Mouse (Mus musculus) embryonic facial prominence, embryonic 11.5 days (tissue): ENCODE data around the gene Dennd1b. TPM values are rescaled to one million over a fixed set of nuclear protein-coding genes. Genes with fewer than 3 reads are reported as not detected.
A peak's percentile ranks its signal among the peaks of the same experiment; 100 is the strongest.

Experiments
- ATAC-seq: fragments of 200-750 bp; cut with Nextera tagmentation; replicated peaks from 2 replicates; pipeline ENCODE4 v1.8.0; 2017; ENCODE audit warnings: low read depth; ENCODE audit not compliant: insufficient number of reproducible peaks, low FRiP score, low TSS enrichment
- DNase-seq: peaks from one replicate; pipeline ENCODE4 v3.0.0-alpha.2; 2015; ENCODE audit warnings: low spot score
- H3K27ac ChIP-seq: fragments of 300-500 bp; sonication (generic); replicated peaks from 2 replicates; pipeline ENCODE4 v1.5.1; 2014; ENCODE audit warnings: mild to moderate bottlenecking, low read depth, low read length, control low read depth
- H3K27me3 ChIP-seq: fragments of 300-500 bp; sonication (generic); 2 replicates; pipeline ENCODE4 v1.6.1; 2014; ENCODE audit warnings: mild to moderate bottlenecking, low read length, moderate library complexity, mixed read lengths; ENCODE audit not compliant: control insufficient read depth, insufficient read depth
- H3K36me3 ChIP-seq: fragments of 300-500 bp; sonication (generic); replicated peaks from 2 replicates; pipeline ENCODE4 v1.6.1; 2014; ENCODE audit warnings: low read depth, mild to moderate bottlenecking, low read length, moderate library complexity, mixed read lengths; ENCODE audit not compliant: control insufficient read depth, insufficient read depth
- H3K4me1 ChIP-seq: fragments of 300-500 bp; sonication (generic); 2 replicates; pipeline ENCODE4 v1.6.1; 2014; ENCODE audit warnings: low read length, mixed read lengths; ENCODE audit not compliant: control insufficient read depth, insufficient read depth
- H3K4me2 ChIP-seq: fragments of 300-500 bp; sonication (generic); 2 replicates; pipeline ENCODE4 v1.6.1; 2014; ENCODE audit warnings: low read depth, mild to moderate bottlenecking, control low read depth, low read length, moderate library complexity
- H3K4me3 ChIP-seq: fragments of 300-500 bp; sonication (generic); 2 replicates; pipeline ENCODE4 v1.5.1; 2014; ENCODE audit warnings: low read depth, low read length, control low read depth
- H3K9ac ChIP-seq: fragments of 300-500 bp; sonication (generic); replicated peaks from 2 replicates; pipeline ENCODE4 v1.6.1; 2014; ENCODE audit warnings: mild to moderate bottlenecking, control low read depth, low read length
- H3K9me3 ChIP-seq: fragments of 300-500 bp; sonication (generic); replicated peaks from 2 replicates; pipeline ENCODE4 v1.6.1; 2016; ENCODE audit warnings: mild to moderate bottlenecking, low read length, inconsistent platforms, mixed read lengths; ENCODE audit not compliant: control insufficient read depth
- WGBS: fragments of 180-500 bp; shearing (Covaris S2); extraction: QIAGEN DNeasy Blood & Tissue Kit; methylation state at CpG from one replicate; pipeline ENCODE4 v1.1.7; 2014; 5-methylcytosine and 5-hydroxymethylcytosine counted together
- polyA plus RNA-seq: library from polyadenylated mRNA; unstranded; fragments of >200 nt; fragmentation: Nextera tagmentation; extraction: Ambion mirVana; gene quantifications from 2 replicates; pipeline ENCODE4 v1.2.1, GENCODE M21; 2014

Dennd1b gene
- polyA plus RNA-seq, 1 experiment from 2014 or later, result 7.9 TPM

GRCm38 (mm10) chr1:138955455-138955854 is 7.8 kb upstream of the Dennd1b start:
- DNase-seq (no peak), ATAC-seq (no peak)
- Histone ChIP-seq H3K9me3 (no peaks in the 10 kb centered on the region), H3K27ac (no peak overlapping the region), H3K27me3 (no peaks in the 10 kb centered on the region), H3K9ac (no peak overlapping the region), H3K4me1 (no peaks in the 10 kb centered on the region), H3K4me3 (no peak overlapping the region), H3K36me3 (no peaks in the 10 kb centered on the region), H3K4me2 (no peak overlapping the region)
- 88% methylated on average over 4 of the region's 4 CpGs for WGBS

DNA sequence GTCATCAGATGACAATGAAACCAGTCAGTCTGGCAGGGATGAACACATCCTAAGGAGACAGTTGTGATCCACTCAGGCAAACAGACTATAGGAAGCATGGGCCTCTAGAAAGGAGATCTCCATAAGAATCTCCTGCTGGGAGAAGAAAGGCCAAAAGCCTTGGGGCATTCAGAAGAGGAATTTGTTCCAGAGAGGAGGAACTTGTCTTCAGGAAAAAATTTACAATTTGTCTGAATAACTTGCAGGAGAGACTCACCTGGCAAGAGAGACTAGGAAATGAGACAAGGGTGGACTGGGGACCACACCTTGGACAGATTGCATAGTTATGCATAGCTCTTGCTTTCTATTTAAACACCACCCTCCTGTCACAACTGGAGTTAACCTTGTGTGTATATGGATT is 6.7 kb upstream of the Dennd1b start:
- no peak overlapping the region for H3K27ac ChIP-seq
- H3K4me1 ChIP-seq, result no peaks in the 10 kb centered on the region
- no peak overlapping the region for H3K9ac ChIP-seq
- H3K4me3 ChIP-seq, result no peak overlapping the region
- no peaks in the 10 kb centered on the region for H3K27me3 ChIP-seq
- DNase-seq (no peak), ATAC-seq (no peak)
- H3K4me2 ChIP-seq, result no peak overlapping the region
- H3K36me3 ChIP-seq, result no peaks in the 10 kb centered on the region
- H3K9me3 ChIP-seq, result no peaks in the 10 kb centered on the region

DNA sequence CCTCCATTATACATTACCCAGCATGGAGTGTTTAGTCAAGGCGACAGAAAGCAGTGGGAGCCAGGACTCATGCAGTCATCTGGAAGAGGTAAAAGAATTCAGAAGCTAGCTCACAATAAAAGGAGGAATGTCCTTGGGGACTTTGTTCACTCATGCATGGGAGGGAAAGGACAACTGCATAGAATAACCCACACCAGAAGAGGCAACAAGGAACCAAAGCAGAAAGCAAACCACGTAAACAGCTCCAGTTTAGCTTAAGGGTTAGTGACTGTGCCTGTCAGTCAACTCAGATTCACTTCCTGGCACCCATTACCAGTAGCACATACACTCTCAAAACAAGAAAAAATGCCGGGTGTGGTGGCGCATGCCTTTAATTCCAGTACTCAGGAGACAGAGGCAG is 6.1 kb upstream of the Dennd1b start:
- no peak for DNase-seq
- H3K9ac ChIP-seq, result no peak overlapping the region
- 50% methylated on average over 4 of the region's 4 CpGs for WGBS
- no peaks in the 10 kb centered on the region for H3K27me3 ChIP-seq
- no peaks in the 10 kb centered on the region for H3K4me1 ChIP-seq
- no peaks in the 10 kb centered on the region for H3K9me3 ChIP-seq
- no peaks in the 10 kb centered on the region for H3K36me3 ChIP-seq
- no peak overlapping the region for H3K4me2 ChIP-seq
- no peak overlapping the region for H3K27ac ChIP-seq
- no peak for ATAC-seq
- no peak overlapping the region for H3K4me3 ChIP-seq

DNA sequence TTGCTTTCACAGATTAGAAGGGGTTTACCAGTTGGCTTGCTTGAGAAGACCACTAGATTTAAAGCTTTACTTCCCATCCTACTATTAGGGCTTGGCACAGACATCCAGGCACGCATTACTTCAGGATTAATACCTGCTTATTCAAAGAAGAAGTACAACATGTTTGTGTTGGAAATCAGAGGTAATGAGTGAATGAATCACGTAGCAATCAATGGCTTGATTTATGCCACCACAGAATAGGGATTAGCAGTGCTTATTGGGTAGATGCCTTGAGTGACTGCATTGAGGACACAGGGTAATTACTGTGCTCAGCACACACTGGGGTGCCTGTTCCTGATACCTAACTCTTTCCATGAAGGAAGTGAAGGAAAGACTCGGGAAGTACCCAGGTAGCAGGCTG is 4.4 kb upstream of the Dennd1b start:
- H3K9ac ChIP-seq, result no peak overlapping the region
- no peaks in the 10 kb centered on the region for H3K36me3 ChIP-seq
- no peak overlapping the region for H3K27ac ChIP-seq
- no peak overlapping the region for H3K4me2 ChIP-seq
- no peaks in the 10 kb centered on the region for H3K27me3 ChIP-seq
- no peak for ATAC-seq
- no peaks in the 10 kb centered on the region for H3K4me1 ChIP-seq
- DNase-seq, result no peak
- H3K4me3 ChIP-seq, result no peak overlapping the region
- H3K9me3 ChIP-seq, result no peaks in the 10 kb centered on the region
- WGBS, result 73% methylated on average over 3 of the region's 3 CpGs

DNA sequence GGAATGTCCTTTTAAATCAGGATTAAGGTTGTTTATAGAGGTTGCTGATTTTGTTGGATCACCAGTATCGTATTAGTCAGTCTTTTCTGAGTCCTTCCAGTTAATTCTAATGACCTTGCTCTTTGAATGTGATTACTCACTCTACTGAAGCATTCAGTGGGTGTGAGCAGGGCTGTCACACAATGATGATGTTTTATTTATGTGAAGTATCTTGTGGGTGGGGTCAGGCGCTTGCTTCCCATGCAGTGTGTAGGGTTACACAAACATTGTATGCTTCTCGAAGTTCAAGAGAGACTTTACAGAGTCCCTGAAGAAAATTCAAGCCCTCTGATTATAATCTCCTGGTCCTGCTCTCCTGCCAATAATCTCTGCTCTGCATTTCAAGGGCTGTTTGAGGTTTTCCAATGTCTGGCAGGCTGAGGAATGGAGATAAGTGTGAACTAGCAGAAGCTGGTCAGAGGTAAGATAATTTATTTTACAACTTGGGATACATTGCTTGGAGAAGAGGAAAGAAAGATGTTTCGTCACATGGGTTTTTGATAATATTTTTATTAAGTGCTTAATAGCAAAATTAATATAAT is 3.2 kb upstream of the Dennd1b start:
- 61% methylated on average over 4 of the region's 4 CpGs for WGBS
- Histone ChIP-seq H3K4me3 (no peak overlapping the region), H3K4me2 (no peak overlapping the region), H3K36me3 (no peaks in the 10 kb centered on the region), H3K27me3 (no peaks in the 10 kb centered on the region), H3K27ac (no peak overlapping the region), H3K9me3 (no peaks in the 10 kb centered on the region), H3K4me1 (no peaks in the 10 kb centered on the region), H3K9ac (no peak overlapping the region)
- ATAC-seq (no peak), DNase-seq (no peak)

- ATAC-seq, result no peak
- Histone ChIP-seq H3K9ac (no peak overlapping the region), H3K4me1 (no peaks in the 10 kb centered on the region), H3K4me2 (peak overlapping the region; percentile 89), H3K27ac (no peak overlapping the region), H3K4me3 (no peak overlapping the region), H3K9me3 (no peaks in the 10 kb centered on the region), H3K36me3 (no peaks in the 10 kb centered on the region), H3K27me3 (no peaks in the 10 kb centered on the region)
- DNase-seq, result no peak
- WGBS, result 59% methylated on average over 9 of the region's 9 CpGs
Observed at GRCm38 (mm10) chr1:138962266-138963101, 751 bp upstream of the Dennd1b start.

- no peaks in the 10 kb centered on the region for H3K4me1 ChIP-seq
- no peaks in the 10 kb centered on the region for H3K27me3 ChIP-seq
- H3K9me3 ChIP-seq, result no peaks in the 10 kb centered on the region
- DNase-seq (peak; percentile 47), ATAC-seq (peak; percentile 88)
- peak overlapping the region; percentile 90 for H3K9ac ChIP-seq
- peak overlapping the region; percentile 84 for H3K4me3 ChIP-seq
- under 1% methylated on average over 44 of the region's 50 CpGs for WGBS
- H3K36me3 ChIP-seq, result no peaks in the 10 kb centered on the region
- peak overlapping the region; percentile 89 for H3K4me2 ChIP-seq
- H3K27ac ChIP-seq, result peak overlapping the region; percentile 47
Observed at GRCm38 (mm10) chr1:138963868-138964458, 728 bp downstream of the Dennd1b start.

GRCm38 (mm10) chr1:138965069-138965468 is 1.8 kb downstream of the Dennd1b start:
- DNase-seq, result no peak

More at GRCm38 (mm10) chr1:138965069-138965468, 1.8 kb downstream of the Dennd1b start:
- H3K4me3 ChIP-seq, result no peak overlapping the region
- H3K27ac ChIP-seq, result no peak overlapping the region
- H3K36me3 ChIP-seq, result no peaks in the 10 kb centered on the region
- H3K9me3 ChIP-seq, result no peaks in the 10 kb centered on the region
- no peak overlapping the region for H3K9ac ChIP-seq
- no peak overlapping the region for H3K4me2 ChIP-seq
- no peaks in the 10 kb centered on the region for H3K27me3 ChIP-seq
- no peaks in the 10 kb centered on the region for H3K4me1 ChIP-seq
- no peak for ATAC-seq
